Comparison of ENCODE assay signal across 32 mouse cellular contexts in genomic region chr10:81216260-81216659, GRCm38 (mm10). TPM values are rescaled to one million over a fixed set of nuclear protein-coding genes. Genes with fewer than 3 reads are reported as not detected.
DNase-seq lines count a peak whose midpoint lies in the region; ATAC-seq and TF ChIP-seq lines count a peak whose summit lies in the region.
"Had no signal": no experiment of that assay in that cellular context is flagged by ENCODE, and none has a peak within 500 bp of the region (broad histone marks: within the 10 kb centered on the region; RNA-seq: fewer than 3 reads in every experiment).

No protein-coding gene starts in this region.

- no peaks in the 10 kb centered on the region for H3K79me2 ChIP-seq in MEL (ENCODE audit: control insufficient read depth, insufficient read depth, low read length, poor library complexity)

- H3K4me3 ChIP-seq in MEL (ENCODE audit: control insufficient read depth in 1 of 2, insufficient read depth in 1 of 2, low read depth in 2 of 2, low read length in 2 of 2): peak overlapping the region; percentile 31 to 60; a peak in 3 of 4 replicates
- H3K4me3 ChIP-seq in layer of hippocampus, adult 2 months: no peak overlapping the region
- H3K4me3 ChIP-seq: embryonic facial prominence, embryonic 13.5 days; embryonic facial prominence, embryonic 15.5 days; erythroblast, embryonic 14.5 days; forebrain, embryonic 10.5 days; forebrain, embryonic 12.5 days had no signal

- peaks cover 2 to 13% of the 10 kb centered on the region in 2 experiments for H3K4me1 ChIP-seq in MEL (ENCODE audit: control insufficient read depth in 1 of 2, insufficient read depth in 2 of 2, low read length in 2 of 2)
- H3K4me1 ChIP-seq: embryonic facial prominence, embryonic 13.5 days; embryonic facial prominence, embryonic 15.5 days; forebrain, embryonic 10.5 days; forebrain, embryonic 12.5 days had no signal

- H3K9ac ChIP-seq in MEL (ENCODE audit: control insufficient read depth, low read depth, low read length, poor library complexity, severe bottlenecking): peak overlapping the region; percentile 49
- H3K9ac ChIP-seq: embryonic facial prominence, embryonic 13.5 days; embryonic facial prominence, embryonic 15.5 days; forebrain, embryonic 12.5 days had no signal

- TF ChIP-seq CTCF in MEL (IDR thresholded peaks at IDR 0.05 in 2 of 3, conservative IDR thresholded peaks at IDR 0.05 in 1 of 3; ENCODE audit: control insufficient read depth in 1 of 3, insufficient read depth in 1 of 3, low read depth in 2 of 3, low read length in 3 of 3, poor library complexity in 1 of 3, severe bottlenecking in 1 of 3): no peak
- TF ChIP-seq CTCF in layer of hippocampus, adult 2 months (conservative IDR thresholded peaks at IDR 0.05): no peak

- no peak for TF ChIP-seq RAD21 in MEL (IDR thresholded peaks at IDR 0.05; ENCODE audit: low read depth, low read length)

- no peaks in the 10 kb centered on the region for H3K9me3 ChIP-seq in MEL (replicated peaks; ENCODE audit: insufficient read depth, low read length)
- H3K9me3 ChIP-seq: embryonic facial prominence, embryonic 13.5 days; embryonic facial prominence, embryonic 15.5 days; G1E had no signal

- intact Hi-C loops in left cerebral cortex, postnatal 25 days (cut with DNase I): loop anchor here (2.0 kb wide), 1 partner anchor 17 kb away; no protein-coding TSS in a partner anchor

- H3K36me3 ChIP-seq in MEL (ENCODE audit: control insufficient read depth in 1 of 2, insufficient read depth in 2 of 2, low read length in 2 of 2): peaks cover 0 to 2% of the 10 kb centered on the region in 2 experiments; a peak in 1 of 4 replicates
- H3K36me3 ChIP-seq: embryonic facial prominence, embryonic 15.5 days; G1E had no signal

- DNase-seq in MEL (ENCODE audit: low read depth, low spot score): peak; percentile 90
- no peak for DNase-seq in layer of hippocampus, adult 2 months (ENCODE audit: low spot score in 2 of 2)
- no peak for DNase-seq in ovary, postnatal 10 days (ENCODE audit: low spot score)
- no peak for DNase-seq in left cerebral cortex, postnatal 25 days (ENCODE audit: low spot score in 2 of 2)
- DNase-seq: adrenal gland, postnatal 10 days; adrenal gland, postnatal 25 days; B cell, adult 2 months; cerebellum, adult 11 months; cerebellum, adult 18-20 months; cerebellum, adult 8-10 months; cerebellum, adult 9-11 months; cerebellum, postnatal 14 days; cerebellum, postnatal 36 days; embryo, embryonic 11 days had no signal

- 0 out of 4 replicates have a peak, but pooled peaks of 1 of the 2 experiments have one; percentile 19 for TF ChIP-seq EP300 in MEL (IDR thresholded peaks at IDR 0.05; ENCODE audit: low read depth in 1 of 2, low read length in 2 of 2)

- ATAC-seq in granulocyte monocyte progenitor cell, adult 5-6 weeks (replicated peaks; ENCODE audit: poor library complexity, severe bottlenecking): peak; percentile 76
- ATAC-seq: activated CD4-positive, CD25-positive, alpha-beta regulatory T cell, adult 4 months; CD4-positive, CD25-positive, alpha-beta regulatory T cell, adult 4 months; forebrain, embryonic 14.5 days; forebrain, embryonic 16.5 days had no signal

- no peaks in the 10 kb centered on the region for H3K27me3 ChIP-seq in MEL (ENCODE audit: control insufficient read depth in 1 of 2, insufficient read depth in 2 of 2, low read length in 2 of 2)
- H3K27me3 ChIP-seq: embryonic facial prominence, embryonic 15.5 days; forebrain, embryonic 12.5 days had no signal

- TF ChIP-seq POLR2A in MEL (IDR thresholded peaks at IDR 0.05; ENCODE audit: control insufficient read depth in 1 of 2, insufficient read depth in 1 of 2, low read depth in 1 of 2, low read length in 2 of 2, poor library complexity in 1 of 2): peak; percentile 48 to 76; a peak in 2 of 4 replicates

- peak overlapping the region; percentile 48 for H3K27ac ChIP-seq in MEL (ENCODE audit: control insufficient read depth, low read depth, low read length)
- H3K27ac ChIP-seq in layer of hippocampus, adult 2 months: no peak overlapping the region
- H3K27ac ChIP-seq: embryonic facial prominence, embryonic 13.5 days; embryonic facial prominence, embryonic 15.5 days; forebrain, embryonic 10.5 days; forebrain, embryonic 12.5 days had no signal

TF ChIP-seq in MEL, 35 proteins besides CTCF, POLR2A, EP300 and RAD21 (continues in another document):
- TF ChIP-seq USF2 (IDR thresholded peaks at IDR 0.05; ENCODE audit: borderline replicate concordance in 1 of 2, insufficient read depth in 1 of 2, low read depth in 1 of 2, low read length in 2 of 2): no peak
- 0 out of 2 replicates have a peak, but pooled peaks have one; percentile 19 for TF ChIP-seq ETS1 (IDR thresholded peaks at IDR 0.05; ENCODE audit: low read depth, low read length)
- TF ChIP-seq TBP (IDR thresholded peaks at IDR 0.05; ENCODE audit: low read depth, low read length): peak; percentile 84
- TF ChIP-seq HCFC1 (IDR thresholded peaks at IDR 0.05; ENCODE audit: low read depth, low read length): peak; percentile 69
- TF ChIP-seq POLR2AphosphoS2 (IDR thresholded peaks at IDR 0.05; ENCODE audit: low read length): peak; percentile 45; the same call in 1 of the 2 replicates
- 0 out of 2 replicates have a peak, but pooled peaks have one; percentile 16 for TF ChIP-seq MYC (IDR thresholded peaks at IDR 0.05; ENCODE audit: low read depth, low read length)
- TF ChIP-seq MEF2A (IDR thresholded peaks at IDR 0.05; ENCODE audit: extremely low read depth, insufficient replicate concordance, low read depth, low read length, poor library complexity, severe bottlenecking): no peak
- peak; percentile 47; the same call in 1 of the 2 replicates for TF ChIP-seq GATA1 (IDR thresholded peaks at IDR 0.05; ENCODE audit: low read depth, low read length)
- TF ChIP-seq ELF1 (IDR thresholded peaks at IDR 0.05; ENCODE audit: low read depth, low read length): peak; percentile 63; the same call in 1 of the 2 replicates
- peak; percentile 63; the same call in 1 of the 2 replicates for TF ChIP-seq ZMIZ1 (IDR thresholded peaks at IDR 0.05; ENCODE audit: low read depth, low read length)
- TF ChIP-seq TCF12 (IDR thresholded peaks at IDR 0.05; ENCODE audit: low read depth, low read length): peak; percentile 56; the same call in 1 of the 2 replicates
- peak; percentile 10; the same call in 1 of the 2 replicates for TF ChIP-seq USF1 (IDR thresholded peaks at IDR 0.05; ENCODE audit: low read depth, low read length)
- TF ChIP-seq MAX (IDR thresholded peaks at IDR 0.05; ENCODE audit: low read length): peak; percentile 45; the same call in 1 of the 2 replicates
- TF ChIP-seq MYB (IDR thresholded peaks at IDR 0.05; ENCODE audit: low read depth, low read length): no peak
- no peak; the same call in 1 of the 2 replicates for TF ChIP-seq MXI1 (IDR thresholded peaks at IDR 0.05; ENCODE audit: low read depth, low read length)
- TF ChIP-seq NELFE (IDR thresholded peaks at IDR 0.05; ENCODE audit: low read depth, low read length): peak; percentile 72
- TF ChIP-seq SIN3A (IDR thresholded peaks at IDR 0.05; ENCODE audit: low read length): peak; percentile 67
- no peak for TF ChIP-seq UBTF (IDR thresholded peaks at IDR 0.05; ENCODE audit: borderline replicate concordance, insufficient read depth, low read depth, low read length)
- peak; percentile 43; the same call in 1 of the 2 replicates for TF ChIP-seq RCOR1 (IDR thresholded peaks at IDR 0.05; ENCODE audit: low read depth, low read length)

RNA-seq across cellular contexts. Expression of gene Atcay, which starts 14.4 kb away (rescaled TPM):
- 0.19 and 0.20 TPM in 2 replicates for total RNA-seq in MEL (2012; rRNA removed)
- under 1 TPM in 1 of 2 experiments, not detected in 1; 0.33 TPM for polyA plus RNA-seq in MEL (2012; ENCODE audit: insufficient read depth in 1 of 2, insufficient read length in 2 of 2, low read depth in 1 of 2, low replicate concordance in 2 of 2, missing spikeins in 1 of 2)
- total RNA-seq in granulocyte monocyte progenitor cell, adult 5-6 weeks (2014; fragmentation: Nextera tagmentation): not detected in 2 replicates
- total RNA-seq in granulocyte monocyte progenitor cell, adult 5-6 weeks (2017): not detected in 2 replicates
- total RNA-seq in layer of hippocampus, adult 2 months (2021): 100 to 1,000 TPM; 144 to 150 TPM
- 100 to 1,000 TPM; 194 to 208 TPM for total RNA-seq in left cerebral cortex, postnatal 25 days (2021)
- total RNA-seq: common myeloid progenitor, adult 5-6 weeks had no signal
- polyA plus RNA-seq: erythroblast, embryonic 14.5 days; G1E had no signal

RNA-seq across cellular contexts. Expression of gene Nmrk2, which starts 14.4 kb away (rescaled TPM):
- total RNA-seq in MEL (2012; rRNA removed): not detected in 2 replicates
- not detected for polyA plus RNA-seq in MEL (2012; ENCODE audit: insufficient read depth in 1 of 2, insufficient read length in 2 of 2, low read depth in 1 of 2, low replicate concordance in 2 of 2, missing spikeins in 1 of 2)
- not detected in 2 replicates for total RNA-seq in granulocyte monocyte progenitor cell, adult 5-6 weeks (2014; fragmentation: Nextera tagmentation)
- not detected in 2 replicates for total RNA-seq in granulocyte monocyte progenitor cell, adult 5-6 weeks (2017)
- under 1 TPM; 0.32 to 0.33 TPM for total RNA-seq in layer of hippocampus, adult 2 months (2021)
- total RNA-seq in left cerebral cortex, postnatal 25 days (2021): under 1 TPM in 1 of 2 experiments, not detected in 1; 0.23 TPM
- total RNA-seq: adrenal gland, adult 18-20 months; adrenal gland, postnatal 25 days; CH12.LX; common myeloid progenitor, adult 5-6 weeks; G1E had no signal
- polyA plus RNA-seq: embryonic facial prominence, embryonic 11.5 days; embryonic facial prominence, embryonic 13.5 days; erythroblast, embryonic 14.5 days; forebrain, embryonic 10.5 days; forebrain, embryonic 12.5 days; forebrain, embryonic 14.5 days; G1E had no signal

RNA-seq across cellular contexts. Expression of gene Zfr2, which starts 16.7 kb away (rescaled TPM):
- 0.39 and 0.81 TPM in 2 replicates for total RNA-seq in MEL (2012; rRNA removed)
- polyA plus RNA-seq in MEL (2012; ENCODE audit: insufficient read depth in 1 of 2, insufficient read length in 2 of 2, low read depth in 1 of 2, low replicate concordance in 2 of 2, missing spikeins in 1 of 2): 1 to 10 TPM in 1 of 2 experiments, not detected in 1; 1.4 TPM
- total RNA-seq in granulocyte monocyte progenitor cell, adult 5-6 weeks (2014; fragmentation: Nextera tagmentation): not detected in 2 replicates
- 0.13 TPM in 1 of 2 replicates, not detected in the other for total RNA-seq in granulocyte monocyte progenitor cell, adult 5-6 weeks (2017)
- 10 to 100 TPM; 66.2 to 70.2 TPM for total RNA-seq in layer of hippocampus, adult 2 months (2021)
- 10 to 100 TPM; 57.2 to 63.1 TPM for total RNA-seq in left cerebral cortex, postnatal 25 days (2021)
- total RNA-seq: common myeloid progenitor, adult 5-6 weeks had no signal
- polyA plus RNA-seq: erythroblast, embryonic 14.5 days had no signal

RNA-seq across cellular contexts. Expression of gene 4930442H23Rik, which starts 32.6 kb away (rescaled TPM):
- total RNA-seq in MEL (2012; rRNA removed): 0.13 and 0.31 TPM in 2 replicates
- under 1 TPM in 1 of 2 experiments, not detected in 1; 0.42 TPM for polyA plus RNA-seq in MEL (2012; ENCODE audit: insufficient read depth in 1 of 2, insufficient read length in 2 of 2, low read depth in 1 of 2, low replicate concordance in 2 of 2, missing spikeins in 1 of 2)
- total RNA-seq in granulocyte monocyte progenitor cell, adult 5-6 weeks (2014; fragmentation: Nextera tagmentation): not detected in 2 replicates
- total RNA-seq in granulocyte monocyte progenitor cell, adult 5-6 weeks (2017): not detected in 2 replicates
- total RNA-seq in layer of hippocampus, adult 2 months (2021): not detected
- not detected for total RNA-seq in left cerebral cortex, postnatal 25 days (2021)
- total RNA-seq: adrenal gland, adult 18-20 months; adrenal gland, postnatal 10 days; adrenal gland, postnatal 25 days; adrenal gland, postnatal 4 days; CH12.LX; common myeloid progenitor, adult 5-6 weeks; G1E had no signal
- polyA plus RNA-seq: activated CD4-positive, CD25-positive, alpha-beta regulatory T cell, adult 4 months; brain, embryonic 14.5 days; CD4-positive, CD25-positive, alpha-beta regulatory T cell, adult 4 months; embryonic facial prominence, embryonic 11.5 days; embryonic facial prominence, embryonic 13.5 days; erythroblast, embryonic 14.5 days; forebrain, embryonic 10.5 days; forebrain, embryonic 12.5 days; forebrain, embryonic 14.5 days; forebrain, embryonic 16.5 days; frontal cortex, adult 2 months; G1E had no signal

RNA-seq across cellular contexts. Expression of gene Dapk3, which starts 33.5 kb away (rescaled TPM):
- 42.3 and 49.2 TPM in 2 replicates for total RNA-seq in MEL (2012; rRNA removed)
- polyA plus RNA-seq in MEL (2012; ENCODE audit: insufficient read depth in 1 of 2, insufficient read length in 2 of 2, low read depth in 1 of 2, low replicate concordance in 2 of 2, missing spikeins in 1 of 2): 10 to 100 TPM in 1 of 2 experiments, not detected in 1; 79.1 TPM
- 25.7 and 40.8 TPM in 2 replicates for total RNA-seq in granulocyte monocyte progenitor cell, adult 5-6 weeks (2014; fragmentation: Nextera tagmentation)
- total RNA-seq in granulocyte monocyte progenitor cell, adult 5-6 weeks (2017): 20.5 and 33.0 TPM in 2 replicates
- 10 to 100 TPM; 73.6 to 78.4 TPM for total RNA-seq in layer of hippocampus, adult 2 months (2021)
- 10 to 100 TPM; 71.3 to 77.7 TPM for total RNA-seq in left cerebral cortex, postnatal 25 days (2021)

Comparison
In these comparisons a context has a peak if more than half of its experiments do, and no peak if none do; other contexts are left out.
1. RNA of gene Atcay, which starts 14.4 kb away (total RNA-seq): 194 to 208 TPM in left cerebral cortex, postnatal 25 days and 144 to 150 TPM in layer of hippocampus, adult 2 months; 0.19 to 0.20 TPM in MEL and not detected in granulocyte monocyte progenitor cell, adult 5-6 weeks; every median in the first group is over 100 times any median in the second.
2. RNA of gene Zfr2, which starts 16.7 kb away (total RNA-seq): 66.2 to 70.2 TPM in layer of hippocampus, adult 2 months and 57.2 to 63.1 TPM in left cerebral cortex, postnatal 25 days; 0.39 to 0.81 TPM in MEL and 0.13 TPM in granulocyte monocyte progenitor cell, adult 5-6 weeks; every median in the first group is over 10 times any median in the second.